Comparison of ENCODE assay signal across 9 mouse cellular contexts in the genomic region with DNA sequence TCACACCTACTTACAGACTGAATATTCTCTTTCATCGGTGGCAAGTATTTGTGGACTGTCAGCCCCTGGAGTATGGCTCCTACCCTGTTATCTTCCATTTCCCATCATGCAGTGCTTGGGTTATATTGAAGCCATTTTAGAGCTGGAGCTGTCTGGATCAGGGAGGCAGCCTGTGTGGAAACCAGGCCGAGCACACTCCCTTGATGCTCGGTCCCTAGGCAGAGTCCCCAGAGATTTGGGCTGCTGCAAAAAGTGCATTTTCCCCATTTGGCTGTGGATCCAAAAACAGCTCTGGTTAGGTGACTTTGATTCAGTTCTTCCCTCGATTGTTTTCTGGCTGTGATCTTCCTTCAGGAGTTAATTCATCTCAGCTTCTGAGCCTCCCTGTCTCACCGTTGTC. TPM values are rescaled to one million over a fixed set of nuclear protein-coding genes. Genes with fewer than 3 reads are reported as not detected.
DNase-seq lines count a peak whose midpoint lies in the region; ATAC-seq lines count a peak whose summit lies in the region.
"Had no signal": no experiment of that assay in that cellular context is flagged by ENCODE, and none has a peak within 500 bp of the region (broad histone marks: within the 10 kb centered on the region; RNA-seq: fewer than 3 reads in every experiment).

No protein-coding gene starts in this region.

- H3K4me3 ChIP-seq in lung, embryonic 15.5 days, result 0 out of 2 replicates have a peak overlapping the region, but pooled peaks have one; percentile 99
- H3K4me3 ChIP-seq in intestine, embryonic 16.5 days (ENCODE audit: low read length), result no peak overlapping the region
- H3K4me3 ChIP-seq in neural tube, embryonic 13.5 days, result peak overlapping the region; percentile 99

- WGBS in lung, embryonic 15.5 days, result 49% methylated on average over 5 of the region's 5 CpGs
- WGBS in intestine, embryonic 16.5 days, result 72% methylated on average over 5 of the region's 5 CpGs
- 69% methylated on average over 5 of the region's 5 CpGs for WGBS in neural tube, embryonic 13.5 days

- H3K4me2 ChIP-seq in lung, embryonic 15.5 days, result peak overlapping the region; percentile 71
- H3K4me2 ChIP-seq in intestine, embryonic 16.5 days (ENCODE audit: low read depth, low read length), result peak overlapping the region; percentile 20; the same call in 1 of the 2 replicates
- peak overlapping the region; percentile 77 for H3K4me2 ChIP-seq in neural tube, embryonic 13.5 days

- ATAC-seq in lung, embryonic 15.5 days (ENCODE audit: borderline replicate concordance, extremely low read depth, low FRiP score, low TSS enrichment), result no peak
- no peak for ATAC-seq in intestine, embryonic 16.5 days
- ATAC-seq in neural tube, embryonic 13.5 days (ENCODE audit: low read depth), result no peak

- no peak overlapping the region for H3K27ac ChIP-seq in lung, embryonic 15.5 days
- H3K27ac ChIP-seq in intestine, embryonic 16.5 days (ENCODE audit: low read length), result no peak overlapping the region
- no peak overlapping the region for H3K27ac ChIP-seq in neural tube, embryonic 13.5 days (replicated peaks)

- no peak overlapping the region for H3K9ac ChIP-seq in lung, embryonic 15.5 days
- H3K9ac ChIP-seq in intestine, embryonic 16.5 days (ENCODE audit: low read depth, low read length), result peak overlapping the region; percentile 39; the same call in 1 of the 2 replicates
- peak overlapping the region; percentile 47 for H3K9ac ChIP-seq in neural tube, embryonic 13.5 days

- intact Hi-C loops in heart, postnatal 14 days (cut with DNase I), result loop anchor here (2.0 to 5.0 kb wide), 2 partner anchors 55 to 78 kb away; no protein-coding TSS in a partner anchor

- peaks cover 14% of the 10 kb centered on the region for H3K36me3 ChIP-seq in lung, embryonic 15.5 days
- no peaks in the 10 kb centered on the region for H3K36me3 ChIP-seq in intestine, embryonic 16.5 days (ENCODE audit: control insufficient read depth, insufficient read depth, low read length)
- H3K36me3 ChIP-seq in neural tube, embryonic 13.5 days, result peaks cover 5% of the 10 kb centered on the region; the same call in 1 of the 2 replicates

- no peaks in the 10 kb centered on the region for H3K9me3 ChIP-seq in lung, embryonic 15.5 days
- H3K9me3 ChIP-seq in intestine, embryonic 16.5 days (ENCODE audit: control insufficient read depth, low read length), result no peaks in the 10 kb centered on the region
- no peaks in the 10 kb centered on the region for H3K9me3 ChIP-seq in neural tube, embryonic 13.5 days

- H3K4me1 ChIP-seq in lung, embryonic 15.5 days, result peaks cover 24% of the 10 kb centered on the region
- peaks cover 17% of the 10 kb centered on the region for H3K4me1 ChIP-seq in intestine, embryonic 16.5 days (ENCODE audit: control insufficient read depth, insufficient read depth, low read length)
- peaks cover 64% of the 10 kb centered on the region for H3K4me1 ChIP-seq in neural tube, embryonic 13.5 days (replicated peaks)

- no peaks in the 10 kb centered on the region for H3K27me3 ChIP-seq in lung, embryonic 15.5 days
- no peaks in the 10 kb centered on the region for H3K27me3 ChIP-seq in intestine, embryonic 16.5 days (replicated peaks; ENCODE audit: control insufficient read depth, insufficient read depth, low read length)
- H3K27me3 ChIP-seq in neural tube, embryonic 13.5 days, result no peaks in the 10 kb centered on the region

- DNase-seq in heart, adult 11 months, result peak; percentile 88
- DNase-seq in heart, postnatal 14 days, result no peak
- no peak for DNase-seq in lung, postnatal 4 days
- DNase-seq in urinary bladder, postnatal 4 days (ENCODE audit: low spot score in 2 of 2), result no peak
- no peak for DNase-seq in retina, postnatal 1 day
- DNase-seq: thymus, postnatal 14 days had no signal

RNA-seq across cellular contexts. Expression of a gene that starts 2.1 kb away (rescaled TPM):
- 10 to 100 TPM; 93.5 to 98.0 TPM for total RNA-seq in heart, postnatal 14 days (2021)
- 329 and 333 TPM in 2 replicates for polyA plus RNA-seq in lung, embryonic 15.5 days (2015; fragmentation: Nextera tagmentation; extraction: Ambion mirVana)
- polyA plus RNA-seq in intestine, embryonic 16.5 days (2015; fragmentation: Nextera tagmentation; extraction: Ambion mirVana), result 233 and 238 TPM in 2 replicates
- polyA plus RNA-seq in neural tube, embryonic 13.5 days (2015; fragmentation: Nextera tagmentation; extraction: Ambion mirVana), result 455 and 477 TPM in 2 replicates

RNA-seq across cellular contexts. Expression of a gene that starts 28.4 kb away (rescaled TPM):
- total RNA-seq in heart, postnatal 14 days (2021), result under 1 TPM; 0.79 to 0.83 TPM
- polyA plus RNA-seq in lung, embryonic 15.5 days (2015; fragmentation: Nextera tagmentation; extraction: Ambion mirVana), result 1.2 TPM in 2 replicates
- 0.89 and 1.5 TPM in 2 replicates for polyA plus RNA-seq in intestine, embryonic 16.5 days (2015; fragmentation: Nextera tagmentation; extraction: Ambion mirVana)
- polyA plus RNA-seq in neural tube, embryonic 13.5 days (2015; fragmentation: Nextera tagmentation; extraction: Ambion mirVana), result 1.2 and 1.7 TPM in 2 replicates

Comparison
In these comparisons a context has a peak if more than half of its experiments do, and no peak if none do; other contexts are left out.
1. H3K4me2 ChIP-seq: peak in every context shown above with its lines; median percentile 77 in neural tube, embryonic 13.5 days; 71 in lung, embryonic 15.5 days; 20 in intestine, embryonic 16.5 days.